Mouse (Mus musculus) MEL (cell line): Measurements from ENCODE around the gene 1110057P08Rik. TPM values are rescaled to one million over a fixed set of nuclear protein-coding genes. Genes with fewer than 3 reads are reported as not detected.

ENCODE experiments used
- DNase-seq: peaks from one replicate; pipeline ENCODE4 v3.0.0; 2011; ENCODE audit warnings: low read depth, low spot score
- H3K27ac ChIP-seq: 2 replicates; pipeline ENCODE4 v1.5.1; 2012; ENCODE audit warnings: low read depth, mild to moderate bottlenecking, control low read depth, low read length, moderate library complexity; ENCODE audit not compliant: control insufficient read depth
- H3K27me3 ChIP-seq, 2 experiments: fragments of 150-350 bp in 1 of 2; sonication (generic) in 1 of 2; 2 replicates each; pipeline ENCODE4 v1.6.1; 2012; ENCODE audit warnings: low read length in 2 of 2, mild to moderate bottlenecking in 2 of 2, improper control_type of control experiment in 1 of 2, moderate library complexity in 1 of 2; ENCODE audit not compliant: insufficient read depth in 2 of 2, control insufficient read depth in 1 of 2
- H3K36me3 ChIP-seq, 2 experiments: 2 replicates each; pipeline ENCODE4 v1.6.1; 2012 to 2014; ENCODE audit warnings: low read length in 2 of 2, improper control_type of control experiment in 1 of 2, inconsistent platforms in 1 of 2, mild to moderate bottlenecking in 1 of 2; ENCODE audit not compliant: insufficient read depth in 2 of 2, control insufficient read depth in 1 of 2
- H3K4me1 ChIP-seq, 2 experiments: fragments of 150-350 bp in 1 of 2; sonication (generic) in 1 of 2; 2 replicates each; pipeline ENCODE4 v1.6.1; 2012; ENCODE audit warnings: low read length in 2 of 2, improper control_type of control experiment in 1 of 2, mild to moderate bottlenecking in 1 of 2; ENCODE audit not compliant: insufficient read depth in 2 of 2, control insufficient read depth in 1 of 2
- H3K4me3 ChIP-seq, 2 experiments: fragments of 150-350 bp in 1 of 2; sonication (generic) in 1 of 2; 2 replicates each; pipeline ENCODE4 v1.5.1; 2012; ENCODE audit warnings: low read depth in 2 of 2, low read length in 2 of 2, mild to moderate bottlenecking in 2 of 2, moderate library complexity in 2 of 2, control low read depth in 1 of 2, improper control_type of control experiment in 1 of 2; ENCODE audit not compliant: control insufficient read depth in 1 of 2, insufficient read depth in 1 of 2
- H3K79me2 ChIP-seq: 2 replicates; pipeline ENCODE4 v1.6.1; 2012; ENCODE audit warnings: mild to moderate bottlenecking, low read length, moderate library complexity; ENCODE audit not compliant: control insufficient read depth, poor library complexity, insufficient read depth
- H3K9ac ChIP-seq: 2 replicates; pipeline ENCODE4 v1.6.1; 2012; ENCODE audit warnings: low read depth, mild to moderate bottlenecking, control low read depth, low read length, moderate library complexity; ENCODE audit not compliant: control insufficient read depth, poor library complexity, severe bottlenecking
- H3K9me3 ChIP-seq: fragments of 150-350 bp; sonication (generic); replicated peaks from 2 replicates; pipeline ENCODE4 v1.6.1; 2012; ENCODE audit warnings: mild to moderate bottlenecking, low read length, improper control_type of control experiment, moderate library complexity; ENCODE audit not compliant: insufficient read depth
- BHLHE40 ChIP-seq: IDR thresholded peaks from 2 replicates; pipeline ENCODE4 v1.6.1; 2012; ENCODE audit warnings: low read depth, mild to moderate bottlenecking, inconsistent platforms, low read length, improper control_type of control experiment, borderline replicate concordance
- CHD1 ChIP-seq: IDR thresholded peaks from 2 replicates; pipeline ENCODE4 v1.6.1; 2012; ENCODE audit warnings: low read depth, mild to moderate bottlenecking, inconsistent platforms, low read length, improper control_type of control experiment
- CTCF ChIP-seq, 3 experiments: IDR thresholded peaks in 2 of 3; conservative IDR thresholded peaks in 1 of 3; 2 replicates each; pipeline ENCODE4 v1.5.1; 2011 to 2012; ENCODE audit warnings: low read length in 3 of 3, low read depth in 2 of 3, mild to moderate bottlenecking in 2 of 3, improper control_type of control experiment in 1 of 3, inconsistent platforms in 1 of 3, mixed read lengths in 1 of 3, moderate library complexity in 1 of 3; ENCODE audit not compliant: control insufficient read depth in 1 of 3, insufficient read depth in 1 of 3, poor library complexity in 1 of 3, severe bottlenecking in 1 of 3
- E2F4 ChIP-seq: IDR thresholded peaks from 2 replicates; pipeline ENCODE4 v1.6.1; 2011; ENCODE audit warnings: low read depth, low read length, improper control_type of control experiment, borderline replicate concordance
- EP300 ChIP-seq, 2 experiments: IDR thresholded peaks; 2 replicates each; pipeline ENCODE4 v1.6.1; 2011; ENCODE audit warnings: improper control_type of control experiment in 2 of 2, low read length in 2 of 2, low read depth in 1 of 2, mild to moderate bottlenecking in 1 of 2
- ETS1 ChIP-seq: IDR thresholded peaks from 2 replicates; pipeline ENCODE4 v1.6.1; 2012; ENCODE audit warnings: low read depth, mild to moderate bottlenecking, inconsistent platforms, low read length, improper control_type of control experiment, moderate library complexity
- GABPA ChIP-seq: IDR thresholded peaks from 2 replicates; pipeline ENCODE4 v1.6.1; 2012; ENCODE audit warnings: low read depth, mild to moderate bottlenecking, inconsistent platforms, low read length, improper control_type of control experiment, moderate library complexity
- HCFC1 ChIP-seq: IDR thresholded peaks from 2 replicates; pipeline ENCODE4 v1.6.1; 2012; ENCODE audit warnings: low read depth, mild to moderate bottlenecking, inconsistent platforms, low read length, improper control_type of control experiment, moderate library complexity
- MAFK ChIP-seq: IDR thresholded peaks from 2 replicates; pipeline ENCODE4 v1.6.1; 2011; ENCODE audit warnings: low read depth, mild to moderate bottlenecking, low read length, improper control_type of control experiment, borderline replicate concordance
- MAX ChIP-seq: IDR thresholded peaks from 2 replicates; pipeline ENCODE4 v1.6.1; 2011; ENCODE audit warnings: low read length, improper control_type of control experiment
- MEF2A ChIP-seq: IDR thresholded peaks from 2 replicates; pipeline ENCODE4 v1.6.1; 2014; ENCODE audit warnings: low read depth, mild to moderate bottlenecking, inconsistent platforms, low read length, improper control_type of control experiment; ENCODE audit not compliant: poor library complexity, insufficient replicate concordance, severe bottlenecking; ENCODE audit errors: extremely low read depth
- MYC ChIP-seq: IDR thresholded peaks from 2 replicates; pipeline ENCODE4 v1.6.1; 2011; ENCODE audit warnings: low read depth, mild to moderate bottlenecking, low read length, improper control_type of control experiment, moderate library complexity
- POLR2AphosphoS2 ChIP-seq: IDR thresholded peaks from 2 replicates; pipeline ENCODE4 v1.6.1; 2011; ENCODE audit warnings: low read length, improper control_type of control experiment
- POLR2AphosphoS5 ChIP-seq: IDR thresholded peaks from 2 replicates; pipeline ENCODE4 v1.6.1; 2012; ENCODE audit warnings: low read depth, borderline replicate concordance, mild to moderate bottlenecking, inconsistent platforms, low read length, moderate library complexity, mixed read lengths
- RCOR1 ChIP-seq: IDR thresholded peaks from 2 replicates; pipeline ENCODE4 v1.6.1; 2012; ENCODE audit warnings: low read depth, mild to moderate bottlenecking, inconsistent platforms, low read length, improper control_type of control experiment
- SMC3 ChIP-seq: IDR thresholded peaks from 2 replicates; pipeline ENCODE4 v1.6.1; 2011; ENCODE audit warnings: low read depth, low read length, improper control_type of control experiment
- TAL1 ChIP-seq: IDR thresholded peaks from 2 replicates; pipeline ENCODE4 v1.6.1; 2012; ENCODE audit warnings: mild to moderate bottlenecking, inconsistent platforms, low read length, moderate library complexity, mixed read lengths
- UBTF ChIP-seq: IDR thresholded peaks from 2 replicates; pipeline ENCODE4 v1.6.1; 2012; ENCODE audit warnings: low read depth, mild to moderate bottlenecking, inconsistent platforms, low read length, improper control_type of control experiment, moderate library complexity, borderline replicate concordance; ENCODE audit not compliant: insufficient read depth
- USF1 ChIP-seq: IDR thresholded peaks from 2 replicates; pipeline ENCODE4 v1.6.1; 2014; ENCODE audit warnings: low read depth, mild to moderate bottlenecking, inconsistent platforms, low read length, improper control_type of control experiment, moderate library complexity
- USF2 ChIP-seq, 2 experiments: IDR thresholded peaks; 2 replicates each; pipeline ENCODE4 v1.6.1; 2011 to 2012; ENCODE audit warnings: improper control_type of control experiment in 2 of 2, low read length in 2 of 2, borderline replicate concordance in 1 of 2, inconsistent platforms in 1 of 2, low read depth in 1 of 2, mild to moderate bottlenecking in 1 of 2; ENCODE audit not compliant: insufficient read depth in 1 of 2
- ZC3H11A ChIP-seq: IDR thresholded peaks from 2 replicates; pipeline ENCODE4 v1.6.1; 2012; ENCODE audit warnings: low read depth, mild to moderate bottlenecking, inconsistent platforms, low read length, improper control_type of control experiment
- polyA plus RNA-seq, 2 experiments: library from polyadenylated mRNA; stranded (reverse) in 1 of 2; unstranded in 1 of 2; fragments of >175 nt in 1 of 2; fragments of >200 nt in 1 of 2; gene quantifications; 2 replicates each; pipeline versions ENCODE4 v1.2.1 to v1.2.4; 2012; ENCODE audit warnings: low replicate concordance in 2 of 2, low read depth in 1 of 2; ENCODE audit not compliant: insufficient read length in 2 of 2, insufficient read depth in 1 of 2, missing spikeins in 1 of 2
- total RNA-seq: library from RNA; depleted of rRNA; stranded (reverse); fragments of 300-350 nt; gene quantifications from 2 replicates; pipeline ENCODE4 v1.2.3, GENCODE M21; 2012; rRNA removed

Gene 1110057P08Rik
- total and polyA plus RNA-seq, 3 experiments: not detected

GRCm38 (mm10) chr16:89188621-89189020 lies 14.1 kb downstream of the 1110057P08Rik start:
- Histone ChIP-seq H3K27me3 (no peaks in the 10 kb centered on the region), H3K9me3 (no peaks in the 10 kb centered on the region), H3K9ac (no peak overlapping the region), H3K4me1 (no peaks in the 10 kb centered on the region), H3K4me3 (no peak overlapping the region), H3K36me3 (no peaks in the 10 kb centered on the region), H3K27ac (no peak overlapping the region), H3K79me2 (no peaks in the 10 kb centered on the region)
- TF ChIP-seq EP300 (IDR thresholded peaks at IDR 0.05; ENCODE audit: low read depth in 1 of 2, low read length in 2 of 2): no peak
- TF ChIP-seq MEF2A: no peak
- TF ChIP-seq USF1: no peak
- TF ChIP-seq SMC3: no peak
- TF ChIP-seq ZC3H11A: no peak
- no peak for TF ChIP-seq E2F4
- no peak for TF ChIP-seq GABPA
- no peak for TF ChIP-seq MYC
- TF ChIP-seq UBTF: no peak
- TF ChIP-seq MAFK: no peak
- no peak for TF ChIP-seq POLR2AphosphoS2
- TF ChIP-seq RCOR1: no peak
- no peak for DNase-seq

- Histone ChIP-seq H3K36me3 (no peaks in the 10 kb centered on the region), H3K9me3 (no peaks in the 10 kb centered on the region), H3K9ac (no peak within 1 kb of the TSS), H3K4me3 (no peak within 1 kb of the TSS), H3K79me2 (no peaks in the 10 kb centered on the region), H3K27ac (no peak within 1 kb of the TSS), H3K4me1 (no peaks in the 10 kb centered on the region), H3K27me3 (no peaks in the 10 kb centered on the region)
- no peak for DNase-seq
- TF ChIP-seq RCOR1 (no peak), POLR2AphosphoS5 (no peak), UBTF (no peak), TAL1 (no peak), HCFC1 (no peak), ZC3H11A (no peak), CTCF (IDR thresholded peaks at IDR 0.05 in 2 of 3, conservative IDR thresholded peaks at IDR 0.05 in 1 of 3; ENCODE audit: control insufficient read depth in 1 of 3, insufficient read depth in 1 of 3, low read depth in 2 of 3, low read length in 3 of 3, poor library complexity in 1 of 3, severe bottlenecking in 1 of 3) (no peak), CHD1 (no peak), USF2 (IDR thresholded peaks at IDR 0.05; ENCODE audit: borderline replicate concordance in 1 of 2, insufficient read depth in 1 of 2, low read depth in 1 of 2, low read length in 2 of 2) (no peak), MAX (no peak), ETS1 (no peak), BHLHE40 (no peak), SMC3 (no peak)
Observed at GRCm38 (mm10) chr16:89205561-89205960, 31.0 kb downstream of the 1110057P08Rik start, which contains the start of gene Krtap20-2. Gene Krtap20-2, plus strand, starts transcription at chr16:89205861.

Other genes starting within 250 kb of the 1110057P08Rik start
- not detected in 2 replicates for gene Krtap19-9b, start 242.5 kb upstream of the 1110057P08Rik start, total RNA-seq
- gene Krtap19-9b, start 242.5 kb upstream of the 1110057P08Rik start, polyA plus RNA-seq: not detected
- not detected in 2 replicates for gene Krtap16-3, start 211.9 kb upstream of the 1110057P08Rik start, total RNA-seq
- gene Krtap16-3, start 211.9 kb upstream of the 1110057P08Rik start, polyA plus RNA-seq: not detected
- not detected in 2 replicates for gene Krtap22-2, start 164.0 kb upstream of the 1110057P08Rik start, total RNA-seq
- not detected for gene Krtap22-2, start 164.0 kb upstream of the 1110057P08Rik start, polyA plus RNA-seq
- gene Gm10229, start 159.5 kb upstream of the 1110057P08Rik start, total RNA-seq: not detected in 2 replicates
- not detected for gene Gm10229, start 159.5 kb upstream of the 1110057P08Rik start, polyA plus RNA-seq
- gene Krtap6-1, start 143.0 kb upstream of the 1110057P08Rik start, total RNA-seq: not detected in 2 replicates
- not detected for gene Krtap6-1, start 143.0 kb upstream of the 1110057P08Rik start, polyA plus RNA-seq
- not detected in 2 replicates for gene Gm10228, start 133.3 kb upstream of the 1110057P08Rik start, total RNA-seq
- not detected for gene Gm10228, start 133.3 kb upstream of the 1110057P08Rik start, polyA plus RNA-seq
- gene Krtap6-5, start 126.9 kb upstream of the 1110057P08Rik start, total RNA-seq: not detected in 2 replicates
- not detected for gene Krtap6-5, start 126.9 kb upstream of the 1110057P08Rik start, polyA plus RNA-seq
- gene 1110025L11Rik, start 110.7 kb upstream of the 1110057P08Rik start, total RNA-seq: not detected in 2 replicates
- gene 1110025L11Rik, start 110.7 kb upstream of the 1110057P08Rik start, polyA plus RNA-seq: not detected
- gene Krtap6-3, start 90.7 kb upstream of the 1110057P08Rik start, total RNA-seq: not detected in 2 replicates
- not detected for gene Krtap6-3, start 90.7 kb upstream of the 1110057P08Rik start, polyA plus RNA-seq
- not detected in 2 replicates for gene Gm6358, start 33.9 kb upstream of the 1110057P08Rik start, total RNA-seq
- gene Gm6358, start 33.9 kb upstream of the 1110057P08Rik start, polyA plus RNA-seq: not detected
- not detected in 2 replicates for gene Gm10061, start 23.6 kb upstream of the 1110057P08Rik start, total RNA-seq
- not detected for gene Gm10061, start 23.6 kb upstream of the 1110057P08Rik start, polyA plus RNA-seq
- not detected in 2 replicates for gene Gm9789, start 16.8 kb upstream of the 1110057P08Rik start, total RNA-seq
- not detected for gene Gm9789, start 16.8 kb upstream of the 1110057P08Rik start, polyA plus RNA-seq
- gene Gm7735, start 5.2 kb upstream of the 1110057P08Rik start, total RNA-seq: not detected in 2 replicates
- gene Gm7735, start 5.2 kb upstream of the 1110057P08Rik start, polyA plus RNA-seq: not detected
- gene Krtap20-2, start 31.1 kb downstream of the 1110057P08Rik start, total RNA-seq: not detected in 2 replicates
- not detected for gene Krtap20-2, start 31.1 kb downstream of the 1110057P08Rik start, polyA plus RNA-seq
- not detected in 2 replicates for gene Krtap21-1, start 229.1 kb downstream of the 1110057P08Rik start, total RNA-seq
- gene Krtap21-1, start 229.1 kb downstream of the 1110057P08Rik start, polyA plus RNA-seq: not detected
- not detected in 2 replicates for gene Krtap6-2, start 245.4 kb downstream of the 1110057P08Rik start, total RNA-seq
- not detected for gene Krtap6-2, start 245.4 kb downstream of the 1110057P08Rik start, polyA plus RNA-seq